Mouse (Mus musculus) embryonic facial prominence, embryonic 11.5 days (tissue): ENCODE data around the gene Mrps18c. TPM values are rescaled to one million over a fixed set of nuclear protein-coding genes. Genes with fewer than 3 reads are reported as not detected.

Experiments
- ATAC-seq: fragments of 200-750 bp; cut with Nextera tagmentation; replicated peaks from 2 replicates; pipeline ENCODE4 v1.8.0; 2017; ENCODE audit warnings: low read depth; ENCODE audit not compliant: insufficient number of reproducible peaks, low FRiP score, low TSS enrichment
- DNase-seq: peaks from one replicate; pipeline ENCODE4 v3.0.0-alpha.2; 2015; ENCODE audit warnings: low spot score
- H3K27ac ChIP-seq: fragments of 300-500 bp; sonication (generic); replicated peaks from 2 replicates; pipeline ENCODE4 v1.5.1; 2014; ENCODE audit warnings: mild to moderate bottlenecking, low read depth, low read length, control low read depth
- H3K27me3 ChIP-seq: fragments of 300-500 bp; sonication (generic); 2 replicates; pipeline ENCODE4 v1.6.1; 2014; ENCODE audit warnings: mild to moderate bottlenecking, low read length, moderate library complexity, mixed read lengths; ENCODE audit not compliant: control insufficient read depth, insufficient read depth
- H3K36me3 ChIP-seq: fragments of 300-500 bp; sonication (generic); replicated peaks from 2 replicates; pipeline ENCODE4 v1.6.1; 2014; ENCODE audit warnings: low read depth, mild to moderate bottlenecking, low read length, moderate library complexity, mixed read lengths; ENCODE audit not compliant: control insufficient read depth, insufficient read depth
- H3K4me1 ChIP-seq: fragments of 300-500 bp; sonication (generic); 2 replicates; pipeline ENCODE4 v1.6.1; 2014; ENCODE audit warnings: low read length, mixed read lengths; ENCODE audit not compliant: control insufficient read depth, insufficient read depth
- H3K4me2 ChIP-seq: fragments of 300-500 bp; sonication (generic); 2 replicates; pipeline ENCODE4 v1.6.1; 2014; ENCODE audit warnings: low read depth, mild to moderate bottlenecking, control low read depth, low read length, moderate library complexity
- H3K4me3 ChIP-seq: fragments of 300-500 bp; sonication (generic); 2 replicates; pipeline ENCODE4 v1.5.1; 2014; ENCODE audit warnings: low read depth, low read length, control low read depth
- H3K9ac ChIP-seq: fragments of 300-500 bp; sonication (generic); replicated peaks from 2 replicates; pipeline ENCODE4 v1.6.1; 2014; ENCODE audit warnings: mild to moderate bottlenecking, control low read depth, low read length
- H3K9me3 ChIP-seq: fragments of 300-500 bp; sonication (generic); replicated peaks from 2 replicates; pipeline ENCODE4 v1.6.1; 2016; ENCODE audit warnings: mild to moderate bottlenecking, low read length, inconsistent platforms, mixed read lengths; ENCODE audit not compliant: control insufficient read depth
- WGBS: fragments of 180-500 bp; shearing (Covaris S2); extraction: QIAGEN DNeasy Blood & Tissue Kit; methylation state at CpG from one replicate; pipeline ENCODE4 v1.1.7; 2014; 5-methylcytosine and 5-hydroxymethylcytosine counted together
- polyA plus RNA-seq: library from polyadenylated mRNA; unstranded; fragments of >200 nt; fragmentation: Nextera tagmentation; extraction: Ambion mirVana; gene quantifications from 2 replicates; pipeline ENCODE4 v1.2.1, GENCODE M21; 2014

The Mrps18c gene
- polyA plus RNA-seq, 1 experiment from 2014 or later, result 178 TPM

DNA sequence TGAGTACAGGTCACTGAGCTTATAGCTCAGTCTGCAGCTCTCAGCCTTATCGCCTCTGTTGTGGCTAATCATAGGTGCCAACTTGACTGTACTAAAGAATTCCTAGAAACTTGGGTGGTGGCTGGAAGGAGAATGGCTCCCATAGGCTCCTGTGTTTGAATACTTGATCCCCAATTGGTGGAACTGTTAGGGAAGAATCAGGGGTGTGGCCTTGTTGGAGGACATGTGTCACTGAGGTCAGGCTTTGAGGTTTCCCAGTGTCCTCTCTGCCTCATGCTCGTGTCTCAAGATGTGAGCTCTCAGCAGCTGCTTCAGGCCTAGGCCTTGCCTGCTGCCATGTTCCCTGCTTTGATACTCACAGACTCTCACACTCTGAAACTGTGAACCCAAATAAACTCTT is 35.4 kb downstream of the Mrps18c start:
- Histone ChIP-seq H3K4me3 (no peak overlapping the region), H3K27ac (no peak overlapping the region), H3K4me1 (no peaks in the 10 kb centered on the region), H3K9me3 (no peaks in the 10 kb centered on the region), H3K36me3 (no peaks in the 10 kb centered on the region), H3K9ac (no peak overlapping the region), H3K4me2 (no peak overlapping the region), H3K27me3 (no peaks in the 10 kb centered on the region)
- DNase-seq (no peak), ATAC-seq (no peak)
- 82% methylated on average over 2 of the region's 2 CpGs for WGBS

- Histone ChIP-seq H3K9me3 (no peaks in the 10 kb centered on the region), H3K9ac (no peak overlapping the region), H3K27ac (no peak overlapping the region), H3K36me3 (no peaks in the 10 kb centered on the region), H3K4me3 (no peak overlapping the region), H3K4me2 (no peak overlapping the region), H3K27me3 (no peaks in the 10 kb centered on the region), H3K4me1 (no peaks in the 10 kb centered on the region)
- WGBS, result 61% methylated on average over 9 of the region's 9 CpGs
- ATAC-seq (0 out of 2 replicates have a peak, but pooled peaks have one; percentile 52), DNase-seq (no peak)
Measured at GRCm38 (mm10) chr5:100835862-100836538, 37.6 kb downstream of the Mrps18c start.

GRCm38 (mm10) chr5:100837907-100838306 is 39.5 kb downstream of the Mrps18c start:
- Histone ChIP-seq H3K27me3 (no peaks in the 10 kb centered on the region), H3K4me2 (no peak overlapping the region), H3K4me1 (no peaks in the 10 kb centered on the region), H3K27ac (no peak overlapping the region), H3K9me3 (no peaks in the 10 kb centered on the region), H3K36me3 (no peaks in the 10 kb centered on the region), H3K4me3 (no peak overlapping the region), H3K9ac (no peak overlapping the region)
- WGBS, result 84% methylated on average over 7 of the region's 7 CpGs
- no peak for DNase-seq
- ATAC-seq, result no peak

- Histone ChIP-seq H3K27me3 (peaks cover 15% of the 10 kb centered on the region), H3K9me3 (no peaks in the 10 kb centered on the region)
- ATAC-seq, result no peak
Measured at GRCm38 (mm10) chr5:100844485-100844884, 46.1 kb downstream of the Mrps18c start.

GRCm38 (mm10) chr5:100845485-100845847 is 47.0 kb downstream of the Mrps18c start, which contains the start of gene Gpat3:
Gene Gpat3, plus strand, starts transcription at chr5:100845713.
- under 1% methylated on average over 16 of the region's 16 CpGs for WGBS
- no peak for ATAC-seq
- Histone ChIP-seq H3K4me2 (peak within 1 kb of the TSS; percentile 100), H3K9me3 (no peaks in the 10 kb centered on the region), H3K27me3 (peaks cover 15% of the 10 kb centered on the region), H3K36me3 (no peaks in the 10 kb centered on the region), H3K4me3 (peak within 1 kb of the TSS; percentile 46), H3K9ac (peak within 1 kb of the TSS; percentile 55), H3K27ac (no peak within 1 kb of the TSS), H3K4me1 (peaks cover 3% of the 10 kb centered on the region)
- no peak for DNase-seq

More at GRCm38 (mm10) chr5:100844485-100844884, 46.1 kb downstream of the Mrps18c start:
- H3K4me1 ChIP-seq, result peaks cover 3% of the 10 kb centered on the region
- no peak overlapping the region for H3K27ac ChIP-seq
- H3K4me3 ChIP-seq, result no peak overlapping the region
- 52% methylated on average over 3 of the region's 3 CpGs for WGBS
- H3K4me2 ChIP-seq, result no peak overlapping the region
- no peak for DNase-seq
- H3K9ac ChIP-seq, result no peak overlapping the region
- H3K36me3 ChIP-seq, result no peaks in the 10 kb centered on the region

GRCm38 (mm10) chr5:100845848-100846598 is 47.6 kb downstream of the Mrps18c start:
- Histone ChIP-seq H3K27me3 (peaks cover 15% of the 10 kb centered on the region), H3K9ac (peak overlapping the region; percentile 55), H3K4me2 (peak overlapping the region; percentile 100), H3K4me3 (peak overlapping the region; percentile 46), H3K4me1 (peaks cover 3% of the 10 kb centered on the region), H3K9me3 (no peaks in the 10 kb centered on the region), H3K27ac (no peak overlapping the region), H3K36me3 (no peaks in the 10 kb centered on the region)
- WGBS, result 1% methylated on average over 50 of the region's 52 CpGs
- DNase-seq, result peak; percentile 57
- ATAC-seq, result 0 out of 2 replicates have a peak, but pooled peaks have one; percentile 49

GRCm38 (mm10) chr5:100846599-100846920 is 48.1 kb downstream of the Mrps18c start:
- ATAC-seq (0 out of 2 replicates have a peak, but pooled peaks have one; percentile 45), DNase-seq (no peak)
- under 1% methylated on average over 22 of the region's 22 CpGs for whole genome bisulfite sequencing
- Histone ChIP-seq H3K4me1 (peaks cover 3% of the 10 kb centered on the region), H3K36me3 (no peaks in the 10 kb centered on the region), H3K9me3 (no peaks in the 10 kb centered on the region), H3K27ac (no peak overlapping the region), H3K4me2 (peak overlapping the region; percentile 100), H3K4me3 (peak overlapping the region; percentile 46), H3K27me3 (peaks cover 15% of the 10 kb centered on the region), H3K9ac (peak overlapping the region; percentile 55)

GRCm38 (mm10) chr5:100847143-100847542 is 48.7 kb downstream of the Mrps18c start:
- WGBS, result 5% methylated on average over 2 of the region's 2 CpGs
- H3K4me3 ChIP-seq, result no peak overlapping the region

More at GRCm38 (mm10) chr5:100847143-100847542, 48.7 kb downstream of the Mrps18c start:
- no peak overlapping the region; the same call in 1 of the 2 replicates for H3K9ac ChIP-seq
- H3K4me1 ChIP-seq, result peaks cover 3% of the 10 kb centered on the region
- H3K27ac ChIP-seq, result no peak overlapping the region
- H3K36me3 ChIP-seq, result no peaks in the 10 kb centered on the region
- no peaks in the 10 kb centered on the region for H3K9me3 ChIP-seq
- no peak overlapping the region; the same call in 1 of the 2 replicates for H3K4me2 ChIP-seq
- DNase-seq (no peak), ATAC-seq (no peak)
- H3K27me3 ChIP-seq, result peaks cover 15% of the 10 kb centered on the region
